Mouse (Mus musculus): ENCODE results near the gene Znrf4. TPM values are rescaled to one million over a fixed set of nuclear protein-coding genes. Genes with fewer than 3 reads are reported as not detected.
A peak's percentile ranks its signal among the peaks of the same experiment; 100 is the strongest.
"Not testable (repeated sequence)": the region's sequence is repeated elsewhere in the genome, so short reads cannot be mapped to it uniquely, and the experiment has no call there.

Znrf4 gene
- total RNA-seq, 2 experiments from 2014 or later, result not detected

DNA sequence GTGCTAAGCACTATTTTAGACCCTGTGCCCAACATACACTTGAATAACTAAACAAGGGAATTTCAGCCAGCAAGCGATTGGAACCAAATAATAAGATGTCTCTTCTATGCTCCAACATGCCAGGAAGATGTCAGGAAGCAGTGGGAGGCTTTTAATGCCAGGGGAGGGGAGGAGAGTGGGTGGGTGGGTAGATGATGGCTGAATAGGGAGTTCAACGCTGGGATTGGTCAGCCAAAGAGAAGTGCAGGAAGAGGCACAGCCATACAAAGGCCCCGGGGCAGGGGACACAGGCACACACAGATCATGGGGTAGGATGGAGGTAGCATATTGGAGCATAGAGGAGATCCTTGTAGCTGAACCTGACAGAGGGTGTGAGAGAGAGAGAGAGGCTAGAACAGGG, 24.6 kb upstream of the Znrf4 start:
- ATAC-seq (replicated peaks; ENCODE audit: poor library complexity), result no peak

DNA sequence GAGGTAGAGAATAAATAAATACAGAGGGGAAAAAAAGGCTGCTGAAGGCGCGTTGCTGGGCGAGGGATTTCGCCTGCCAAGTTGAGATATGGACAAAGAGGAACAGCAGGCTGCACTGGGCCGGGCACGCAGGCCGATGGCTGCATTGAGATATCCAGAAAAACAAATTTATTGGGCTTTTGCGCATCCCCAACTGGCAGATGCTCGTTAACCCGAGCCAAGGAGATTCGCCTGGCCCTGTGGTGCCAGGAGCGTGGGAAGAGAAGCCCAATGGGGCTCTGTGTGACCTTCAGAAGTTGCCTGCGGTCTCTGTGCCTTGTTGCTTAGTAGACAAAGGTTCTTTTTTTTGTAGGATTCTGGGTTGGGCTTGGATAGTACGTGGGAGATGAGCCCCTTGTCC, 24.0 kb upstream of the Znrf4 start:
- ATAC-seq (replicated peaks; ENCODE audit: poor library complexity), result 0 out of 2 replicates have a peak, but pooled peaks have one; percentile 20

DNA sequence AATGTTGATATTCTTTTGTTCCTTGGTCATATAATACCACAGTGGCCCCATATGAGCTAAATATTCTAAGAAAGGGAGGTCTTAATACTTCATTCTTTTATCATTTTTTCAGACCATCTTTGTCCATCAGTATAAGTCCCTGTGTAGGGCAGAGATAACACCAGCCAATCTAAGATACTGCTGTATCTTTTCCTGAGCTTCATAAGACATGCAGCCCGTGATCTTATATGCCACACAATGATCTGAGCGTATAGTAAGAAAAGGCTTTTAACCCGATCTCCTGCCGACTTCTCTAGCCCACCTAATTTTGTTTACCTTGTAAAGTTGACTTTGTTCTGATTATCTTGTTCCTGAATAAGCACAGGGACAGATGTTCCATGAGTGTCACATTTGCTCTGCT, 12.7 kb upstream of the Znrf4 start:
- ATAC-seq (replicated peaks; ENCODE audit: poor library complexity), result no peak

DNA sequence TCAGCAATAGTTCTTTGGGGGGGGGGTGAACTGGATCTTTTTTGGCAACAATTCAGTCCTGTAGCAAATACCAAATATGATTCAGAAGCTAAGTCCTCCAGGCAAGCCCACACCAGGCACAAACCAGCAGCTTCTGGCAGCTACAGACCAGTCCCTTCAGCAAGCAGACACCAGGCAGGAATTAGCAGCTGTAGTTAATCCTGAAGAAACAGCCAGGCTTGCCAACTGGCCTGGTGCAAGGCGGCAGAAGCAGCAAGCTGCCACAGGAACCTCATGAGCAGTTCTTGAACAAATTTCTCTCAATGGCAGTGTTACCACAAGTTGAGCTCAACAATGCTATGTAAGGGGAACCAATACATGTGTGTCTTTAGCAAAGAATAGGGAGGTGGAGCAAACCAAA, 10.5 kb upstream of the Znrf4 start:
- ATAC-seq (replicated peaks; ENCODE audit: poor library complexity), result no peak

DNA sequence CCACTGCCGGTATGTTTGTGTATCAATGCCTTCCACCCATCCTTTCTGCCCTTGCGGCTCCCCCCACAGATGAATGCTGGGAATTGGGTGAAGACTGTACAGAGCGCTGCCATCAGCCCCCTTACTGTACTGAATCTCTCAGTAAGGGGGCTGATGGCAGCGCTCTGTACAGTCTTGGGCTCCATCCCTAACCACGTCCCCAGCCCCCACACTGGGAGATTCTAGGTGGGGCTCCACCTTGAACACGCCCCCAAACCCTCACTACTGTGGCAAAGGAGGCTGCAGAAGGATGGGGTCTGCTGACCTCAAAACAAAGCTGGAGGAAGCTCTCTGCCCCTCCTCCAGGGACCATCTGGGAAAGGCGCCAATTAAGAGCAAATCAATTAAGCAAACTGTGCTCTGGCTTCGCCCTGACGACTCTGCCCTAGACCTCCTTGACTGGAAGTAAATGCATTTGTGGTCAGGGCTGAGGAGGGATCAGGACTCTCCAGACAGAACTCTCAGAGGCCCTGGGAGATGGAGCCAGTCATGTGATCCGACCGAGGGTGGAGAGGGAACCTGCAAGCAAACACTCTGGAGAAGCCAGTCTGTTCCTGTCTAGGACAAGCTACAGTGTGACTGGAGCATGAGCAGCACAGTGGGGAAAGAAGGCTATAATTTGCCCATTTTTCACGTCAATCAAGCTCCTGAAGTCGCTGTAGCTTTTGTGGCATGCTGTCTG, 3.6 kb upstream of the Znrf4 start:
- ATAC-seq (replicated peaks; ENCODE audit: poor library complexity), result no peak

DNA sequence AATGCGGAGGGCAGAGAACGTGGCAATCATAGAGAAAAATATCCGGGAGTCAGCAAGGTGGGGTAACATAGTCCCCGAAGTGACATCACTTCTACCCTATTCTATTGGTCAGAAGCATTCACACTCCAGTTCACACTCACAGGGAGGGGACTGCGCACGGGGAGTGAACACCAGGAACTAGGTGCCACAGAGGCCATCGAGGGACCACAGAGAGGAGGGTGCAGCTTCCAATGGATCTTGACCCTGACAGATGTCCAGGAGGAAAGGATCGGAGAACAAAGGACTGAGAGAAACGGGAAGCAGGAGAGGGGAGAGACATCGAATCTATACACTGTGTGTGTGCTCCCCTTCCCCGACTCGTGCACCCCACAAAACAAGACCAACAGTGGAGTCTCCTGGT, 2.7 kb upstream of the Znrf4 start:
- no peak for ATAC-seq (replicated peaks; ENCODE audit: poor library complexity)

DNA sequence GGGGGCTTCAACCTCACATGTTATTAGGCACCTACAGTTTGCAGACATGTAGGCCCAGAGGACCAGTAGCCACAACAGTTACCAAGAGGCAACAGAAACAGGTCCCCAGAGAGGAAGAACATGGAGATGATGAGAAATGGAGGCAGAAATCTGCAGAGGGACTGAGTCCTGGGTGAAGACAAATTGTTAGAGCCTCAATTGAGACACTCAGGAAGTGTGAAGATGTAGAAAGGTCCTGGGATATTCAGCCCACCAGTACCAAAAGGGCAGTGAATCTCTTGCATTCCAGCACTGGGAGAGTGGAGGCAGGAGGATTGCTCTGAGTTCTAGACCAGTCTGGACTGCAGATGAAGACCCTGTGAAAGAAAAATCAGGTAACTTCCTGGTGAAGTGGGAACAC, 2.1 kb upstream of the Znrf4 start:
- no peak for ATAC-seq (replicated peaks; ENCODE audit: poor library complexity)

DNA sequence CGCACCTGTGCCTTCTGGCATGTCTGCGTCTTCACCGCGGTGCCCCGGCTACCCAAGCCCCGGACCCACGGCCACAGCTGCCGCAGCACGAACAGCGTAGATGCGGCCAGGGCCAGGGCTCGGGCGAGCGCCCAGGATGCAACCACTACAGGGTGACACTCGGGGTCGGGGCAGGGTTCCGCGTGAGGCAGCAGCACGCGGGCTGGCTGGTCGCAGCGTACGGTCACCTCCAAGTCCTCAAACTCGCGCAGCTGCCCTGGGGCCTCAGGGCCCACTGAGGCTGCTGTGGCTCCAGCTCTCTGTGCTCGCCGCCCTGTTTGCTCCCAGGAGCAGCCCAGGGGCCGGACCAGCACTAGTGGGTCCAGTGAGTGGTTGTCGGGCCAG, 532 bp downstream of the Znrf4 start:
- no peak for ATAC-seq (replicated peaks; ENCODE audit: poor library complexity)

DNA sequence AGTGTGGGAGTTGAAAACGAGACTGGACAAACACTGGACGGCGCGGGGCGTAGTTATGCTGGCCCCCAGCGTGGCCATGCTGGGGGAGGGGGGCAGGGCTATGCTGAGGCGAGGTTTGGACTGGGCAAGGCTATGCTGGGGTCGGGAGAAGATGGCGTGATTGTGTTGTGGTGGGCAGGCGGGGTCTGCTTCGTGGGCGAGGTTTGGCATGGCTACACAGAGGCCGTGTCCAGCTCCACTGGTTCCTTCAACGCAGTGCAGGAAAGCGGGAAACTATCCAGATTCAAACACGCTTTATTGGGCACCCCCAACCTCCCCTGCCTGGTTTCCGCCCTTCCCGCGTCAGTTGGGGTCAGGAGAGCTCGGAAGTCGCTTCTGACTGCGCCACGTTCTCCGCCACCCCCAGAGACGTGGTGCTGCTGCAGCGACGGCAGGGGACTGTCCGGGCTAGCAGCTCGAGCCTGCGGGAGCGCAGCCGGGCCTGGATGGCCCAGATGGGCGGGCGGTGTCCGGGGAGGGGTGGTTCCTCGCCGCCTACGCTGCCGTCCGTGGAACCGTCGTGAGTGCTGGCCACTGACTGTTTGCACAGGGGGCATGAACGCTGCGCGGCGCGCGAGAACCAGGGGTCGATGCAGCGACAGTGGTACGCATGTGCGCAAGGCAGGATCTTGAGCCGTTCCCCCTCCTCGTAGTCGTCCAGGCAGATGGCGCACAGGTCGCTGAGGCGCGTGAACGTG, 1.1 kb downstream of the Znrf4 start:
- no peak for ATAC-seq (replicated peaks; ENCODE audit: poor library complexity)

DNA sequence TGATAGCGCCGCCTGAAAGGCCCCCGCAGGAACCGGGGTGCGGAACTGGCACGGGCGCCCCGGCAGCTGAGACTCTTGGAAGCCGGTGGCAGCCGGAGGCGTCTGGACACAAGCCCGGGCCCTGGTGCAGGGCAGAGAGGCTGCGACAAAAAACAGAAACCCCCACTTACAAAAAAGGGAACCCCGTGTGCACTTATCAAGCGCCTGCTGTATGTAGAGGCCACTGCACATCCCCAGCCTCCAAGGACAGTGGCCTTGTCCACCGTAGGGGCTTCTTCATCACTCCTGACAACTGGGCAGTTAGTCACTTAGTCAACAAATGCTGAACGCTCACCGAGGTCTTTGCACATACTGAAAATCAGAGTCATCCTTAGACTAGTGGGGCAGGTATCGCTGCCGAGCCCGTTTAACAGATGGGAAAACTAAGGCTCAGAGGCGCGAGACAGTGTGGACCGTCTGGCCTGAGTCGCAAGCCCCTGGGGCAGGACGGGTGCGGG, 1.7 kb downstream of the Znrf4 start:
- no peak for ATAC-seq (replicated peaks; ENCODE audit: poor library complexity)

DNA sequence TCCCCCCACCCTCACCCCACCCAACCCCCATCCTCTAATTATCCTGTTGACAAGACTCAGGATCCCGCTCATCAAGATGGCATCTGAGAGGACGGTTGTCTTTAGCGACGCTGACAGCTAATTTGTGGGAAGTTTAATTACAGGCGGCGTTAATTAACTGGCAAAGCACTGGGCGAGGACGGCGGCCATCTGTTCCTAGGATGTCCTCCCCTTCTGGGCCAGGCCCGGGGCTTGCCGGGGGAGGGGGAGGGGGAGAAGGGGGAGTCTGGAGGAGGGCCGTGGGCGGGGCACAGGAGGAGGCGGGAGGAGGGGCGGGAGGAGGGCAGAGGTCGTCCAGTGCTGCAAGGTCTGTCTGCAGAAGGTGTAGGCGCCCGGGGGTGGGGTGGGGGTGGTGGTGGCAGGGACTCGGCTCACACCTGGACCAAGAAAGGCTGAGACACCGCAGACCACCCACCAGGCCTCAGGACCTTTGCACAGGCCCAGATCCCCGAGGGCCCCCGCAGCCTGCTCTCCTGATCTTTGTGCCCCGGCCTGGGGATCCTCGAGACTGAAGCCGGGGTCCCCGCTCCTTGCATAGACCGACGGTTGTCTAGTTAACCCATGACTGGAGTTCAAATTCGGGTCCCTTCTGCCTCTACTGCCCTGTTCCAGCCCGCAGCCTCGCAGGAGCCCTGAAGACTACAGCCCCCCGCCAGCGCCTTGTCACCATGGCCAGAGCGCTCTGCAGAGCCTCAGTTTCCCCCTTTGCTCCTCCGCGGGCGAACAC, 2.3 kb downstream of the Znrf4 start:
- ATAC-seq (replicated peaks; ENCODE audit: poor library complexity), result no peak

DNA sequence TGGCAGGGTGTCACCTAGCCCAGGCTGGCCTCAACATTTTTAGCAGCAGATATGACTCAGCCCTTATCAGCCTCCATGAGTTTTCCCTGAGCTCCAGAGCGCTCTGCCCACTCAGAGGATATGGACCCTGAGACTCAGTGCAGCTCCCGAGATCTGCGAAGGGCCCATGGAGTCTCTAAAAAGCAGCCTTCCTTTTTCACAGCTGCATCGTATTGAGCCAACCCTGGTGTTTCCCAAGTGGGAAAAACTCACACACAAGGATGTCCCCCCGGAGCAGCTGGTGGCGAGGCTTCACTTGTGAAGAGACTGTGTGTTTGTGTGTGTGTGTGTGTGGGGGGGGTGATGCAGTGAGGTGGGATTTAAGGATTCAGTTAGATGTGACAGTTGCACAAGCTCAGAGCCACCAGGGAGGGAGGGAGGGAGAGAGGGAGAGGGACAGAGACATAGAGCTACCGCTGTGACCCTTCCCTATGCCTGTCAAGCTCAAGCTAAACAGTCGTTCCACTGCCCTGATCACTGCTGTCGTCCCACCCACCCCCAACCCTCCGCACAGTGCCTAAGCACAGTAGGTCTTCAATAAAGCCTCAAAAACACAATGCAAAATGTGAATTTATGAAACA, 3.1 kb downstream of the Znrf4 start:
- no peak for ATAC-seq (replicated peaks; ENCODE audit: poor library complexity)

DNA sequence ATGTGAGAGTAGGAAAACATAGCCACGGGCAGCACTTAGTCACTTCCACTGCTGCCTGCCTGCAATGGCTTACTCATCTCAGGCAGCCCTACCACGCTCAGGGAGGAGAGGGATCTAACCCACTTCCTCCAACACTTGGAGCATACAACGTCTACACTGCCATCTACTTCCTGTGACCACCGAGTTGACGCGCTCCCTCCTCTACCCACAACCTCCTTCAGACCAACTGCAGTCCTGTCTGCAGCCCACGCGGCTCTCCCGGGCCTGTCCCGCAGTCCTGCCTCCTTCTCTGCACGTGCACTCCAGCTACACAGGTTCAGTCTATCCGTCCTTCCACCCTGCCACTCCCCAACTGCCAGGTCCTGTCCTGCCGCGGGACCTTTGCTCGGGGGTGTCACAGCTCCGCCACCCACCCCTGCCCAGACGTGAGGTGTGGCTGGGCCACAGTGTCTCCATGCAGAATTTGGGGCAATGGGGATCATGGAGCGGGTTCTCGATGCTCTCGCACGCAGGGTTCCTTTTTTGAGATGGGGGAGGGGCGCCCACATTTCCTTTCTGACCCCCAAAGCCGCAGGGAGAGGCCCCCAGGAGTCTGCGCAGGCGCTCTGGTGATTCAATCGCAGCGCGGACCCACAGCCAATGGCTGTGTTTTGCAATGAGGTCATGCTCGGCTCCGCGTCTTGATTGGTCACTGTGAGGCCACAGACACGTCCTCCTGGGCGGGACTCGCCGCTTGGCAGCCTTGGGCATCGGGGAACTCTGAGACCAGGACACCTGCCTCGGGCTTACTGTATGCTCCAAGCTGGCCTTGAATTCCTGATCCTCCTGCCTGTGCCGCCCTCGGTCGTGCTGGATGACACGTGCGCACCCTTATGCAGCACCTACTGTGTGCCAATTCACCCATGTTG, 4.8 kb downstream of the Znrf4 start:
- ATAC-seq (replicated peaks; ENCODE audit: poor library complexity), result peak; percentile 88

DNA sequence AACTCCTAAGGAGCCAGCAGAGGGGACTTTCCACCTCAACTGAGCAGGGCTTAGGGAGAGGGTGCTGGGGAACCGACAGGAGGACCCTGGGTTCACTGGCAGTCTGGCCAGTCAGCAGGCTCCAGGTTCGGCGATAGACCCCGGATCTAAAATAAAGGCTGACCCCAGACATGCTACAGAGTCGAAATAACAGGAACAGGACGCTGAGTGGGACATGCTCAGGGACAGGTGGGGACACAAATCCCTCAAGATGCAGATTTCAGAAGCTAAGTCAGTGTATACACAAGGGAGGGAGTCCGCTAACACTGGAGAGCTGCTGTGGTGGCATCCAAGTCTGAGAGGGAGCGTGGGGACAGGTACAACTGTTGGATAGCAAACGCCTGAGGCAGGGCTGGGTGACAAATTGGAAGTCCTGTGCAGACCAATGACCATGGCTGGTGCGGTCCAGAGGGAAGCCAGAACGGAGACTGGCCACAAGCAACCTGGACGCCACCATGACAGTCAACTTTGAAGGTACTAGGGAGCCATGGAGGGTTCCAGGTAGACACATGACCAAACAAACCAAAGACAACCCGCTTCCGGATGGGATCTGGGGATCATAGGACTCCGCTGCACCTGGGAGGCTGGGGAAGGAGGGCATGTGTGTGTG, 5.7 kb downstream of the Znrf4 start:
- ATAC-seq (replicated peaks; ENCODE audit: poor library complexity), result no peak

DNA sequence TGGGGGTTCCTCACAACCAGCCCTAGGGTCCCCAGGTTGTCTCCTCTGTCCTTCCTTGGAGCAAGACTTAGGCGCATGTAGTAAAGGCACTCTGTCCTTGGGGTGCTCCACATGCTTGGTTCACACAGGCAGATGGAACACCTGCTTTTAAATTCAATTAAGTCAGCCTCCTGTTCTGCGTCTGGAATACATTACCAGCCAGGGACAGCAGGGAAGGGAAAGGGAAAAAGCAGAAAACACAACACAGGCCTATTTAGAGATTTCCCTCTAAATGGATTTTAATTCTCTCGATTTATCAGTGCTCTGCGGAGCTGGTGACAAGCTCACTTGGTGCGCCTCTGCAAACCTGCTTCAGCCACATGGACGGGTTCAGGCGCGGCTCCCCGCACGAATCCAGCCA, 6.8 kb downstream of the Znrf4 start:
- ATAC-seq (replicated peaks; ENCODE audit: poor library complexity), result no peak

DNA sequence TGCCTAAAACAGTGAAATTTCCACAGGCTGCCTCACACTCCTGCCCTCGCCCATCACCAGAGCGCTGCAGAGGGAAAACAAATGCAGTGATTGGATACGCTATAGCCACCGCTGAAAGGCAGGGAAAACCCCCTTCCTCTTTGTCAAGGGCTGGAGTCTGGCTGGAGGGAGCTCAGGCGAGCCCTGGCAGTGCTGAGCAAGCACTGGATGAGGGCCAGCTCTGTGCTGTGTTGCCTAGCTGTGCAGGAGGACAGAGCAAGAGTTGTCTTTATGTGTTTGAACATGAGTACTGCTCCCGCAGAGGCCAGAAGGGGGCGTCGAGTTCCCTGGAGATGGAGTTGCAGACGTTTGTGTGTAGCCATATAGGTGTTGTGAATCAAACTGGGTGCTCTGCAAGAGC, 9.7 kb downstream of the Znrf4 start:
- ATAC-seq (replicated peaks; ENCODE audit: poor library complexity), result no peak

DNA sequence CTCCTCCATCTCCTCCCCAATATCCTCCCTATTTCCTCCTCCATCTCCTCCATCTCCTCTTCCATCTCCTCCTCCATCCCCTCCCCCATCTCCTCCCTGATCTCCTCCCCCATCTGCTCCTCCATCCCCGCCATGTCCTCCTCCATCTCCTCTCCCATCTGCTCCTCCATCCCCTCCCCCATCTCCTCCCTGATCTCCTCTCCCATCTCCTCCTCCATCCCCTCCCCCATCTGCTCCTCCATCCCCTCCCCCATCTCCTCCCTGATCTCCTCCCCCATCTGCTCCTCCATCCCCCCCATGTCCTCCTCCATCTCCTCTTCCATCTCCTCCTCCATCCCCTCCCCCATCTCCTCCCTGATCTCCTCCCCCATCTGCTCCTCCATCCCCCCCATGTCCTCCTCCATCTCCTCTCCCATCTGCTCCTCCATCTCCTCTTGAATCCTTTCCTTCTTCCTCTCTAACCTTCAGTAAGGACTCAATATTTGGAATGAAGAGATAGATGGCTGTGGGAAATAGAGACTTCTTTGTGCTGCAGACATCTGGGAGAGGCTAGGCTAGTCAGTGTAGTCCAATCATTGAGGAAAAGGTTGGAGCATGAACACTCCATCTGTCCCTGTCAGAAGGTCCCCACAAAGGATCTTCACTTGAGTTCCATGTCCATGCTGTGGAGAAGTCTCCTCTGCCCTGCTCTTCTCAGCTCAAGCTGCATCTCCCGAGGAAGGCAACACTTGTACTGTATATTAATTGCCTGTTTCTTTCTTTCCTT, 10.4 kb downstream of the Znrf4 start:
- ATAC-seq (replicated peaks; ENCODE audit: poor library complexity), result not testable (repeated sequence)

DNA sequence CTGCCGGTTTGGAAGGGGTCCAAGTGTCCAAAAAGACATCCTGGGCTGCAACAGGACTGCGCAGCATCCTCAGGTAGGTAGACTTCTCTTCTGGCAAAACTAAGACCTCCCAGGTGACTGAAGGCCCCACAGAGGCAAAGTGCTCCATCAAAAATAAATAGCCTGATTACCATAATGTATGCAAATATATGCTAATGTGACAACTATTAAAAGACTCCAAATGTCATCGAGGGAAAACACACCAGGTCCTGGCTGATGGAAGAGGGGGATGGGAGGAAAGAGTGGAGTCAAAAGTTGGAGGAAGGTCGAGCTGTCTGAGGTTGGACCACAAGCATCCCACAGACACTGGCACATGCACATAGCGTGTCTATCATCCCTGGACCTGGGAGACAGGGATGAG, 13.0 kb downstream of the Znrf4 start:
- no peak for ATAC-seq (replicated peaks; ENCODE audit: poor library complexity)

DNA sequence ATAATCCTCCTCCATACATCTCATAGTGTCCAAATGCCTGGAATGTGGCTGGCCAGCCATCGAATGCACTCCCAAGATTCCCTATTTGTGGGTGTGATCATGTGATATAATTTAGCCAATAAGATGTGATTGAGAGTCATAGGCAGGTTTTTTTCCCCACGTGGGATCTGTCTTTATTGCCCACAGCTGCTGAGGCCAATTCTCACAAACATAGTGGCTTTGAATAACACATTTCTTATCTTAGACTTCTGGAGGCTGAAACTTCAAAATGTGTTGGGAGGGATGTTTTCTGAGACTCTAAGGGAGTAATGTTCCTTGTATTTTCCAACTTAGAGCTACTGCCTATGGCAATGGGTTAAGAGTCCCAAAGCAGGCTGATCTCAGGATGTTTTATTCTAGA, 17.8 kb downstream of the Znrf4 start:
- ATAC-seq (replicated peaks; ENCODE audit: poor library complexity), result no peak
